Mouse (Mus musculus): ENCODE data around the gene Klhl23.
A peak's percentile ranks its signal among the peaks of the same experiment; 100 is the strongest.

Gene Klhl23

GRCm38 (mm10) chr2:69829680-69830079 lies 7.9 kb downstream of the Klhl23 start:
- DNase-seq (ENCODE audit: low read depth, low spot score), result no peak

- no peak for DNase-seq (ENCODE audit: low read depth, low spot score)
Measured at GRCm38 (mm10) chr2:69830116-69830515, 8.4 kb downstream of the Klhl23 start.

- DNase-seq (ENCODE audit: low read depth, low spot score), result no peak
Measured at GRCm38 (mm10) chr2:69837244-69837967, 15.7 kb downstream of the Klhl23 start.

- no peak for DNase-seq (ENCODE audit: low read depth, low spot score)
Measured at GRCm38 (mm10) chr2:69837996-69838395, 16.3 kb downstream of the Klhl23 start.

- no peak for DNase-seq (ENCODE audit: low read depth, low spot score)
Measured at GRCm38 (mm10) chr2:69838707-69839106, 17.0 kb downstream of the Klhl23 start.

- no peak for DNase-seq (ENCODE audit: low read depth, low spot score)
Measured at GRCm38 (mm10) chr2:69840261-69840660, 18.5 kb downstream of the Klhl23 start.

GRCm38 (mm10) chr2:69849215-69849614 lies 27.5 kb downstream of the Klhl23 start:
- no peak for DNase-seq (ENCODE audit: low read depth, low spot score)

GRCm38 (mm10) chr2:69851427-69852058 lies 29.8 kb downstream of the Klhl23 start:
- no peak for DNase-seq (ENCODE audit: low read depth, low spot score)

- DNase-seq (ENCODE audit: low read depth, low spot score), result no peak
Measured at GRCm38 (mm10) chr2:69856392-69856791, 34.6 kb downstream of the Klhl23 start.

GRCm38 (mm10) chr2:69857882-69858281 lies 36.1 kb downstream of the Klhl23 start:
- DNase-seq (ENCODE audit: low read depth, low spot score), result no peak

- DNase-seq (ENCODE audit: low read depth, low spot score), result no peak
Measured at GRCm38 (mm10) chr2:69860972-69861452, 39.3 kb downstream of the Klhl23 start.

- peak; percentile 87 for DNase-seq (ENCODE audit: low read depth, low spot score)
Measured at GRCm38 (mm10) chr2:69861485-69862091, 39.8 kb downstream of the Klhl23 start, which contains the start of gene Ssb. Gene Ssb, plus strand, starts transcription at chr2:69861562.

- DNase-seq (ENCODE audit: low read depth, low spot score), result no peak
Measured at GRCm38 (mm10) chr2:69862117-69862657, 40.4 kb downstream of the Klhl23 start.

- no peak for DNase-seq (ENCODE audit: low read depth, low spot score)
Measured at GRCm38 (mm10) chr2:69883990-69884391, 62.2 kb downstream of the Klhl23 start.

GRCm38 (mm10) chr2:69884581-69884980 lies 62.8 kb downstream of the Klhl23 start:
- DNase-seq (ENCODE audit: low read depth, low spot score), result no peak

GRCm38 (mm10) chr2:69885050-69885449 lies 63.3 kb downstream of the Klhl23 start:
- no peak for DNase-seq (ENCODE audit: low read depth, low spot score)

GRCm38 (mm10) chr2:69885451-69886305 lies 63.9 kb downstream of the Klhl23 start, which contains the start of gene Mettl5:
Gene Mettl5, minus strand, starts transcription at chr2:69885615.
- peak; percentile 83 for DNase-seq (ENCODE audit: low read depth, low spot score)
